Mouse (Mus musculus): ENCODE results near the gene Incenp.

- TF ChIP-seq CEBPB (IDR thresholded peaks at IDR 0.05; ENCODE audit: insufficient read depth, poor library complexity, severe bottlenecking) (0 out of 2 replicates have a peak, but pooled peaks have one; percentile 9), USF1 (IDR thresholded peaks at IDR 0.05; ENCODE audit: low read depth) (no peak)
Measured at GRCm38 (mm10) chr19:9945800-9946564, 46.6 kb upstream of the Incenp start.
